Mouse (Mus musculus) bone marrow macrophage, adult 2 months (primary cell): ENCODE results near the gene Rasal2.

Experiments
- CTCF ChIP-seq: IDR thresholded peaks from 2 replicates; pipeline ENCODE4 v1.5.1; 2012; ENCODE audit warnings: low read depth, mild to moderate bottlenecking, low read length, moderate library complexity
- POLR2A ChIP-seq: IDR thresholded peaks from 2 replicates; pipeline ENCODE4 v1.6.1; 2012; ENCODE audit warnings: mild to moderate bottlenecking, low read depth, low read length, borderline replicate concordance

DNA sequence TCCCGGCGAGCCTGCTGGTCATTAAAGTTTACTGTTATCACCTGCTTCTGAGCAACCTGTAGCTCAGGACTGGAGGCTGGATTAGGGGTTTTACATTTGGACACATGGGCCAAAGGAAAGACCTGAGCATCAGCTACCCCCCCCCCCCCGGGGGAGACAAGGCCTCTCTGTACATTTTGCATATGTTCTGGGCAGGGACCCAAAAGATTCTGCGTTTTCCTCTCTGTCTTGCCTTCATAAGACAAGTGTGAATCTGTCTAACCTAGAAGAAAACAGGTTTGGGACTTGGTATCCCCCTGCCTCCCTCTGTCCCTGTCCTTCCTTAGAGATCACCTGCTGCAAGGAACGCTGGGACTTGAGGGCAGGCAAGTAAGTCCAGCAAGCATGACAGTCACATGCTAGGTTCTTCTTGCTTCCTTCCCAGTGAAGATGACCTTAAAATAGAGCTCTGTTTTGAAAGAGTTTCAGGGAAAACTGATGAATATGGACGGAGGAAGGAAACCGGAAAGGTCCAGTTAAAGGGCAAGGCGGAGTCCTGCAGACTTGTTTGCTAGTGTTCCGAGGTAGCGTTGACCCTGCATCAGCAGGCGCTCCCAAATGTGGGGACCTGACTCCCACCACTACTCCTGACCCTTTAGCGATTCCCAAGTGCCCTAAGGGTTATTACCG is 32.4 kb upstream of the Rasal2 start:
- TF ChIP-seq POLR2A (no peak), CTCF (no peak)
